Mouse (Mus musculus) embryonic facial prominence, embryonic 11.5 days (tissue): Measurements from ENCODE around the gene Pole2. TPM values are rescaled to one million over a fixed set of nuclear protein-coding genes. Genes with fewer than 3 reads are reported as not detected.

Source experiments
- ATAC-seq: fragments of 200-750 bp; cut with Nextera tagmentation; replicated peaks from 2 replicates; pipeline ENCODE4 v1.8.0; 2017; ENCODE audit warnings: low read depth; ENCODE audit not compliant: insufficient number of reproducible peaks, low FRiP score, low TSS enrichment
- DNase-seq: peaks from one replicate; pipeline ENCODE4 v3.0.0-alpha.2; 2015; ENCODE audit warnings: low spot score
- H3K27ac ChIP-seq: fragments of 300-500 bp; sonication (generic); replicated peaks from 2 replicates; pipeline ENCODE4 v1.5.1; 2014; ENCODE audit warnings: mild to moderate bottlenecking, low read depth, low read length, control low read depth
- H3K27me3 ChIP-seq: fragments of 300-500 bp; sonication (generic); 2 replicates; pipeline ENCODE4 v1.6.1; 2014; ENCODE audit warnings: mild to moderate bottlenecking, low read length, moderate library complexity, mixed read lengths; ENCODE audit not compliant: control insufficient read depth, insufficient read depth
- H3K36me3 ChIP-seq: fragments of 300-500 bp; sonication (generic); replicated peaks from 2 replicates; pipeline ENCODE4 v1.6.1; 2014; ENCODE audit warnings: low read depth, mild to moderate bottlenecking, low read length, moderate library complexity, mixed read lengths; ENCODE audit not compliant: control insufficient read depth, insufficient read depth
- H3K4me1 ChIP-seq: fragments of 300-500 bp; sonication (generic); 2 replicates; pipeline ENCODE4 v1.6.1; 2014; ENCODE audit warnings: low read length, mixed read lengths; ENCODE audit not compliant: control insufficient read depth, insufficient read depth
- H3K4me2 ChIP-seq: fragments of 300-500 bp; sonication (generic); 2 replicates; pipeline ENCODE4 v1.6.1; 2014; ENCODE audit warnings: low read depth, mild to moderate bottlenecking, control low read depth, low read length, moderate library complexity
- H3K4me3 ChIP-seq: fragments of 300-500 bp; sonication (generic); 2 replicates; pipeline ENCODE4 v1.5.1; 2014; ENCODE audit warnings: low read depth, low read length, control low read depth
- H3K9ac ChIP-seq: fragments of 300-500 bp; sonication (generic); replicated peaks from 2 replicates; pipeline ENCODE4 v1.6.1; 2014; ENCODE audit warnings: mild to moderate bottlenecking, control low read depth, low read length
- H3K9me3 ChIP-seq: fragments of 300-500 bp; sonication (generic); replicated peaks from 2 replicates; pipeline ENCODE4 v1.6.1; 2016; ENCODE audit warnings: mild to moderate bottlenecking, low read length, inconsistent platforms, mixed read lengths; ENCODE audit not compliant: control insufficient read depth
- WGBS: fragments of 180-500 bp; shearing (Covaris S2); extraction: QIAGEN DNeasy Blood & Tissue Kit; methylation state at CpG from one replicate; pipeline ENCODE4 v1.1.7; 2014; 5-methylcytosine and 5-hydroxymethylcytosine counted together
- polyA plus RNA-seq: library from polyadenylated mRNA; unstranded; fragments of >200 nt; fragmentation: Nextera tagmentation; extraction: Ambion mirVana; gene quantifications from 2 replicates; pipeline ENCODE4 v1.2.1, GENCODE M21; 2014

Pole2 gene
- polyA plus RNA-seq, 1 experiment from 2014 or later, result 36.5 TPM

- WGBS, result 98% methylated on average over 2 of the region's 2 CpGs
- H3K36me3 ChIP-seq, result no peaks in the 10 kb centered on the region
These were observed 35.4 kb downstream of the Pole2 start for GRCm38 (mm10) chr12:69192637-69193036.

GRCm38 (mm10) chr12:69191396-69191795, 36.6 kb downstream of the Pole2 start:
- no peak overlapping the region for H3K4me2 ChIP-seq
- no peak overlapping the region for H3K27ac ChIP-seq
- H3K9ac ChIP-seq, result no peak overlapping the region
- H3K36me3 ChIP-seq, result no peaks in the 10 kb centered on the region
- DNase-seq (no peak), ATAC-seq (no peak)
- no peaks in the 10 kb centered on the region for H3K9me3 ChIP-seq
- no peak overlapping the region for H3K4me3 ChIP-seq
- no peaks in the 10 kb centered on the region for H3K27me3 ChIP-seq
- WGBS, result 92% methylated on average over 5 of the region's 5 CpGs
- H3K4me1 ChIP-seq, result no peaks in the 10 kb centered on the region

More at GRCm38 (mm10) chr12:69192637-69193036, 35.4 kb downstream of the Pole2 start:
- Histone ChIP-seq H3K9ac (no peak overlapping the region), H3K4me2 (no peak overlapping the region), H3K4me3 (no peak overlapping the region), H3K27me3 (no peaks in the 10 kb centered on the region), H3K9me3 (no peaks in the 10 kb centered on the region), H3K4me1 (no peaks in the 10 kb centered on the region), H3K27ac (no peak overlapping the region)
- DNase-seq (no peak), ATAC-seq (no peak)

GRCm38 (mm10) chr12:69190522-69190921, 37.5 kb downstream of the Pole2 start:
- WGBS, result 94% methylated on average over 1 of the region's 1 CpGs
- Histone ChIP-seq H3K4me2 (no peak overlapping the region), H3K9me3 (no peaks in the 10 kb centered on the region), H3K27me3 (no peaks in the 10 kb centered on the region), H3K9ac (no peak overlapping the region), H3K4me3 (no peak overlapping the region), H3K27ac (no peak overlapping the region), H3K4me1 (no peaks in the 10 kb centered on the region), H3K36me3 (no peaks in the 10 kb centered on the region)
- no peak for ATAC-seq
- DNase-seq, result no peak

GRCm38 (mm10) chr12:69190074-69190473, 37.9 kb downstream of the Pole2 start:
- WGBS, result 85% methylated on average over 9 of the region's 9 CpGs
- no peaks in the 10 kb centered on the region for H3K27me3 ChIP-seq
- DNase-seq (no peak), ATAC-seq (no peak)
- H3K4me1 ChIP-seq, result no peaks in the 10 kb centered on the region
- H3K27ac ChIP-seq, result no peak overlapping the region
- H3K4me3 ChIP-seq, result no peak overlapping the region
- H3K4me2 ChIP-seq, result no peak overlapping the region
- no peak overlapping the region for H3K9ac ChIP-seq
- H3K9me3 ChIP-seq, result no peaks in the 10 kb centered on the region
- no peaks in the 10 kb centered on the region for H3K36me3 ChIP-seq

GRCm38 (mm10) chr12:69186811-69187471, 41.1 kb downstream of the Pole2 start:
- DNase-seq, result no peak
- H3K4me2 ChIP-seq, result no peak overlapping the region
- H3K4me1 ChIP-seq, result no peaks in the 10 kb centered on the region
- H3K4me3 ChIP-seq, result no peak overlapping the region
- 72% methylated on average over 5 of the region's 5 CpGs for WGBS
- H3K9ac ChIP-seq, result no peak overlapping the region
- no peaks in the 10 kb centered on the region for H3K36me3 ChIP-seq
- no peaks in the 10 kb centered on the region for H3K27me3 ChIP-seq
- H3K9me3 ChIP-seq, result no peaks in the 10 kb centered on the region
- no peak for ATAC-seq
- no peak overlapping the region for H3K27ac ChIP-seq

- Histone ChIP-seq H3K27ac (no peak overlapping the region), H3K4me3 (peak overlapping the region; percentile 89), H3K9me3 (no peaks in the 10 kb centered on the region), H3K4me2 (peak overlapping the region; percentile 91), H3K9ac (peak overlapping the region; percentile 91), H3K4me1 (no peaks in the 10 kb centered on the region), H3K27me3 (no peaks in the 10 kb centered on the region), H3K36me3 (no peaks in the 10 kb centered on the region)
- DNase-seq (no peak), ATAC-seq (no peak)
- 79% methylated on average over 7 of the region's 7 CpGs for WGBS
These were observed 42.6 kb downstream of the Pole2 start for GRCm38 (mm10) chr12:69185371-69185770.

- peak; percentile 69 for ATAC-seq
- H3K4me1 ChIP-seq, result no peaks in the 10 kb centered on the region
- no peaks in the 10 kb centered on the region for H3K9me3 ChIP-seq
- peak; percentile 52 for DNase-seq
- H3K36me3 ChIP-seq, result no peaks in the 10 kb centered on the region
- peak overlapping the region; percentile 73 for H3K27ac ChIP-seq
- H3K4me3 ChIP-seq, result peak overlapping the region; percentile 89
- peak overlapping the region; percentile 91 for H3K9ac ChIP-seq
- 2% methylated on average over 72 of the region's 86 CpGs for WGBS
- peak overlapping the region; percentile 91 for H3K4me2 ChIP-seq
- no peaks in the 10 kb centered on the region for H3K27me3 ChIP-seq
These were observed 43.4 kb downstream of the Pole2 start for GRCm38 (mm10) chr12:69184342-69185295.
